Mouse (Mus musculus) liver, embryonic 16.5 days (tissue): ENCODE measurements at regions not wholly inside any gene's neighbourhood (a gene's known extent, or its start where the extent isn't known, plus 50 kb on each side); places are given as distances from the start of the nearest gene placed in this dataset.

Experiments
- ATAC-seq: fragments of 200-750 bp; cut with Nextera tagmentation; 2 replicates; pipeline ENCODE4 v1.8.0; 2017; ENCODE audit warnings: low read depth, mild to moderate bottlenecking, moderate number of reproducible peaks, moderate library complexity
- H3K27ac ChIP-seq: fragments of 300-500 bp; sonication (generic); 2 replicates; pipeline ENCODE4 v1.5.1; 2014; ENCODE audit warnings: mild to moderate bottlenecking, low read length
- H3K27me3 ChIP-seq: fragments of 300-500 bp; sonication (generic); 2 replicates; pipeline ENCODE4 v1.6.1; 2014; ENCODE audit warnings: low read depth, low read length, mixed read lengths; ENCODE audit not compliant: control insufficient read depth, insufficient read depth
- H3K36me3 ChIP-seq: fragments of 300-500 bp; sonication (generic); 2 replicates; pipeline ENCODE4 v1.6.1; 2014; ENCODE audit warnings: mild to moderate bottlenecking; ENCODE audit not compliant: control insufficient read depth, insufficient read depth
- H3K4me1 ChIP-seq: fragments of 300-500 bp; sonication (generic); 2 replicates; pipeline ENCODE4 v1.6.1; 2014; ENCODE audit warnings: low read depth, low read length, mixed read lengths; ENCODE audit not compliant: control insufficient read depth
- H3K4me2 ChIP-seq: fragments of 300-500 bp; sonication (generic); 2 replicates; pipeline ENCODE4 v1.6.1; 2014; ENCODE audit warnings: low read depth, low read length, mixed read lengths
- H3K4me3 ChIP-seq: fragments of 300-500 bp; sonication (generic); 2 replicates; pipeline ENCODE4 v1.5.1; 2014; ENCODE audit warnings: low read depth, mild to moderate bottlenecking, low read length
- H3K9ac ChIP-seq: fragments of 300-500 bp; sonication (generic); 2 replicates; pipeline ENCODE4 v1.6.1; 2014; ENCODE audit warnings: low read depth, low read length
- H3K9me3 ChIP-seq: fragments of 300-500 bp; sonication (generic); replicated peaks from 2 replicates; pipeline ENCODE4 v1.6.1; 2016; ENCODE audit warnings: low read length; ENCODE audit not compliant: control insufficient read depth
- WGBS: fragments of 180-500 bp; shearing (Covaris S2); extraction: QIAGEN DNeasy Blood & Tissue Kit; methylation state at CpG from one replicate; pipeline ENCODE4 v1.1.7; 2014; ENCODE audit not compliant: insufficient replicate concordance; 5-methylcytosine and 5-hydroxymethylcytosine counted together

GRCm38 (mm10) chr14:120680272-120680671, 202.0 kb downstream of the Rap2a start:
- no peak for ATAC-seq
- Histone ChIP-seq H3K36me3 (no peaks in the 10 kb centered on the region), H3K9ac (no peak overlapping the region), H3K9me3 (no peaks in the 10 kb centered on the region), H3K4me3 (no peak overlapping the region), H3K4me1 (no peaks in the 10 kb centered on the region), H3K27me3 (no peaks in the 10 kb centered on the region), H3K4me2 (no peak overlapping the region), H3K27ac (no peak overlapping the region)
- 76% methylated on average over 2 of the region's 2 CpGs for WGBS

GRCm38 (mm10) chr14:120685263-120685662, 207.0 kb downstream of the Rap2a start:
- H3K4me2 ChIP-seq: no peak overlapping the region
- 66% methylated on average over 4 of the region's 4 CpGs for WGBS

GRCm38 (mm10) chr14:120685877-120686276, 207.6 kb downstream of the Rap2a start:
- WGBS: 49% methylated on average over 7 of the region's 7 CpGs
- H3K9me3 ChIP-seq: no peaks in the 10 kb centered on the region
- H3K27ac ChIP-seq: no peak overlapping the region
- ATAC-seq: no peak
- no peak overlapping the region for H3K4me2 ChIP-seq
- H3K9ac ChIP-seq: no peak overlapping the region
- H3K4me3 ChIP-seq: no peak overlapping the region
- H3K27me3 ChIP-seq: no peaks in the 10 kb centered on the region
- H3K36me3 ChIP-seq: no peaks in the 10 kb centered on the region
- H3K4me1 ChIP-seq: no peaks in the 10 kb centered on the region

More at GRCm38 (mm10) chr14:120685263-120685662, 207.0 kb downstream of the Rap2a start:
- Histone ChIP-seq H3K4me1 (no peaks in the 10 kb centered on the region), H3K4me3 (no peak overlapping the region), H3K9ac (no peak overlapping the region), H3K9me3 (no peaks in the 10 kb centered on the region), H3K27me3 (no peaks in the 10 kb centered on the region), H3K36me3 (no peaks in the 10 kb centered on the region), H3K27ac (no peak overlapping the region)
- no peak for ATAC-seq

DNA sequence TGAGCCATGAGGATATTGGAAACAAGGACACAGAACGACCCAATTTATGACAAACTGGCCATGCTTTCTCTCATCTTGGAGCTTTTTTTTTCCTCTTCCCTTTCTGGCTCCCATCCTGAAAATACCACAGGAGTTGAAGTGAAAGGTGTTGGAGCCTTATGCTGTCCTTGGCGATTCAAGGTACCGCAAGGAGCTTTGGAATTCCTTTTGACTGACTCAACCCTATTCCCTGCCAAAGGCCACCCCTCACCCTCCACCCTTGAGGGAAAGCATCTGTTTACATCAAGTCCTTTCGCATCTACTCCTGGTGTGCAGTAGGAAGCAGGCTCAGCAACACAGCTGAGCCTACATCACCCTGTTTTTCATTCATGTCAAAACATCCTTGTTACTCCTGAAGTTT, 208.5 kb downstream of the Rap2a start:
- H3K9ac ChIP-seq: no peak overlapping the region
- ATAC-seq: no peak
- no peaks in the 10 kb centered on the region for H3K9me3 ChIP-seq
- WGBS: 62% methylated on average over 4 of the region's 4 CpGs
- H3K27ac ChIP-seq: no peak overlapping the region
- H3K4me1 ChIP-seq: no peaks in the 10 kb centered on the region
- no peak overlapping the region for H3K4me2 ChIP-seq
- H3K27me3 ChIP-seq: no peaks in the 10 kb centered on the region
- H3K4me3 ChIP-seq: no peak overlapping the region
- H3K36me3 ChIP-seq: no peaks in the 10 kb centered on the region

- no peak for ATAC-seq
These were observed 211.6 kb upstream of the Ipo5 start for GRCm38 (mm10) chr14:120699378-120699777.

GRCm38 (mm10) chr14:120705301-120705801, 205.7 kb upstream of the Ipo5 start:
- Histone ChIP-seq H3K9ac (no peak overlapping the region), H3K27ac (no peak overlapping the region), H3K4me2 (no peak overlapping the region), H3K9me3 (no peaks in the 10 kb centered on the region), H3K36me3 (no peaks in the 10 kb centered on the region), H3K27me3 (no peaks in the 10 kb centered on the region), H3K4me1 (no peaks in the 10 kb centered on the region), H3K4me3 (no peak overlapping the region)
- 67% methylated on average over 4 of the region's 4 CpGs for WGBS
- ATAC-seq: no peak

More at GRCm38 (mm10) chr14:120699378-120699777, 211.6 kb upstream of the Ipo5 start:
- H3K27ac ChIP-seq: no peak overlapping the region
- no peak overlapping the region for H3K4me2 ChIP-seq
- H3K4me3 ChIP-seq: no peak overlapping the region
- no peak overlapping the region for H3K9ac ChIP-seq
- no peaks in the 10 kb centered on the region for H3K27me3 ChIP-seq
- H3K36me3 ChIP-seq: no peaks in the 10 kb centered on the region
- 28% methylated on average over 4 of the region's 4 CpGs for WGBS
- H3K4me1 ChIP-seq: no peaks in the 10 kb centered on the region
- no peaks in the 10 kb centered on the region for H3K9me3 ChIP-seq

- Histone ChIP-seq H3K4me3 (no peak overlapping the region), H3K9me3 (no peaks in the 10 kb centered on the region), H3K27ac (no peak overlapping the region), H3K4me2 (no peak overlapping the region), H3K27me3 (no peaks in the 10 kb centered on the region), H3K9ac (no peak overlapping the region), H3K4me1 (no peaks in the 10 kb centered on the region), H3K36me3 (no peaks in the 10 kb centered on the region)
- 62% methylated on average over 4 of the region's 4 CpGs for WGBS
- no peak for ATAC-seq
These were observed 200.2 kb upstream of the Ipo5 start for GRCm38 (mm10) chr14:120710782-120711181.

DNA sequence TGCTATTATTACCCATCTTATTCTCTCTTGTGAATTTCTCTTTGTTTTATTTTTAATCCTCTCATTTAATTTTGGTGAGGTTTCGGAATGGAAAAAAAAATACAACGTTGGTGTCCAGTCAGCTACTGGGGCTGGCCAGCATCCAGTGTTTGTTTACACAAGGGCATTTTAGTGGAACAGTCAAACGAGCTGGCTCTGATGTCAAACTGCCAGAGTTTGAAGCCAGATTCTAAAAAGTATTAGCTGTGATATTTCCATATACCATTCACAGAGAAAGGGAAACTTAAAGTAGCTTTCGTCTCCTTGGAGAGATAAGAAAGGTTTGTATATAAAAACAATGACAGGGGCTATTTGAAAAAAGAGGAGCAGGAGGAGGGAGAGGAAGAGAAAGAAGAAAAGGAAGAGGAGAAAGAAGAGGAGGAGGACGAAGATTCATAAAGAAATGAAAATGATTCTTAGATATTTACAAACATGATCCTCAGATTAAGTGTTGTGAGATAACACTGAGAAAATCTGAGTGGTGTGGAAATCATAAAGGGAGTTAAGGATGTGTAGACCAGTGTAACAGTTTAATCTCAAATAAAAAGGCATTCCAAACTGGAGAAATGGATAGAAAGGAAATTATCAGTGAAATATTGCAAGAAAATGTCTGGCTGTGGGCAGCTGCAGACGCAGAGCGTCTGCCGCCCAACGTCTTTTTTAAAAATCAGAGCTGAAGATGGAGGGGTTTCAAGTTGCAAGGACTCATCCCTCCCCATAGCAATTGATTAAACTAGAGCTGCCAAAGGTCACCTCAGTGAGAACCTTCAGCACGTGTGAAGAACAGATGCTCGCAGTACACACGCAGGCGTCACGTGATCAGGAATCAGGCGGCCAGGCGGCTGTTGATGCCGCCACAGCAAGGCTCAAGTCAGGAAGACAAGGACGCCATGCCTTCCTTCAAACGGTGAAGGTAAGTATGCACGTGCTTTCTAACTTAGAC, 190.3 kb upstream of the Ipo5 start:
- no peak overlapping the region for H3K9ac ChIP-seq
- no peaks in the 10 kb centered on the region for H3K4me1 ChIP-seq
- no peak for ATAC-seq
- H3K4me2 ChIP-seq: no peak overlapping the region
- H3K9me3 ChIP-seq: no peaks in the 10 kb centered on the region
- no peaks in the 10 kb centered on the region for H3K36me3 ChIP-seq
- no peak overlapping the region for H3K4me3 ChIP-seq
- no peaks in the 10 kb centered on the region for H3K27me3 ChIP-seq
- 59% methylated on average over 20 of the region's 20 CpGs for WGBS
- H3K27ac ChIP-seq: no peak overlapping the region
